Mouse (Mus musculus): ENCODE results near the gene Ripor3. TPM values are rescaled to one million over a fixed set of nuclear protein-coding genes. Genes with fewer than 3 reads are reported as not detected.

The Ripor3 gene
- polyA plus RNA-seq, 1 experiment from 2014 or later: 3.0 TPM

- Histone ChIP-seq H3K9me3 (ENCODE audit: control insufficient read depth, low read length) (no peaks in the 10 kb centered on the region), H3K4me3 (ENCODE audit: low read depth, low read length) (peak within 1 kb of the TSS; percentile 88), H3K4me2 (replicated peaks; ENCODE audit: low read depth) (peak within 1 kb of the TSS; percentile 95), H3K4me1 (replicated peaks; ENCODE audit: control insufficient read depth, insufficient read depth) (no peaks in the 10 kb centered on the region), H3K9ac (ENCODE audit: low read length) (peak within 1 kb of the TSS; percentile 94), H3K36me3 (ENCODE audit: control insufficient read depth, insufficient read depth, low read length) (no peaks in the 10 kb centered on the region), H3K27me3 (ENCODE audit: control insufficient read depth, insufficient read depth, low read length) (no peaks in the 10 kb centered on the region), H3K27ac (replicated peaks) (peak within 1 kb of the TSS; percentile 86)
- whole genome bisulfite sequencing: under 1% methylated on average over 97 of the region's 99 CpGs
- DNase-seq (ENCODE audit: low spot score): peak; percentile 98
- ATAC-seq (ENCODE audit: low FRiP score, low TSS enrichment): peak; percentile 96
- no peak for TF ChIP-seq EP300 (optimal IDR thresholded peaks at IDR 0.05)
- TF ChIP-seq CTCF (IDR thresholded peaks at IDR 0.05; ENCODE audit: low read depth): 0 out of 2 replicates have a peak, but pooled peaks have one; percentile 18
These were observed 78.3 kb downstream of the Ripor3 start, which contains the start of gene Ptpn1 for GRCm38 (mm10) chr2:167931985-167932726. TSS of gene Ptpn1 (plus strand) at chr2:167932057.

- WGBS: 96% methylated on average over 3 of the region's 3 CpGs
- Histone ChIP-seq H3K4me2 (replicated peaks; ENCODE audit: low read depth) (peak overlapping the region; percentile 61; the same call in 1 of the 2 replicates), H3K4me3 (ENCODE audit: low read depth, low read length) (no peak overlapping the region), H3K9me3 (ENCODE audit: control insufficient read depth, low read length) (no peaks in the 10 kb centered on the region), H3K27ac (replicated peaks) (no peak overlapping the region), H3K36me3 (ENCODE audit: control insufficient read depth, insufficient read depth, low read length) (no peaks in the 10 kb centered on the region), H3K27me3 (ENCODE audit: control insufficient read depth, insufficient read depth, low read length) (no peaks in the 10 kb centered on the region), H3K4me1 (replicated peaks; ENCODE audit: control insufficient read depth, insufficient read depth) (no peaks in the 10 kb centered on the region), H3K9ac (ENCODE audit: low read length) (no peak overlapping the region)
- TF ChIP-seq EP300 (optimal IDR thresholded peaks at IDR 0.05) (no peak), CTCF (IDR thresholded peaks at IDR 0.05; ENCODE audit: low read depth) (no peak)
- ATAC-seq (ENCODE audit: low FRiP score, low TSS enrichment): no peak
- DNase-seq (ENCODE audit: low spot score): no peak
These were observed 79.4 kb downstream of the Ripor3 start for GRCm38 (mm10) chr2:167930975-167931374.

Other genes with a start within 250 kb of the Ripor3 start
- gene Ptpn1, start 78.6 kb downstream of the Ripor3 start, polyA plus RNA-seq (2015; fragmentation: Nextera tagmentation; extraction: Ambion mirVana): 51.1 and 51.3 TPM in 2 replicates
- gene Pard6b, start 70.4 kb upstream of the Ripor3 start, polyA plus RNA-seq (2015; fragmentation: Nextera tagmentation; extraction: Ambion mirVana): 11.8 and 12.3 TPM in 2 replicates
- 5.2 and 6.0 TPM in 2 replicates for gene Adnp, start 196.5 kb upstream of the Ripor3 start, polyA plus RNA-seq (2015; fragmentation: Nextera tagmentation; extraction: Ambion mirVana)
- 4.9 and 5.5 TPM in 2 replicates for gene Gm20716, start 219.7 kb upstream of the Ripor3 start, polyA plus RNA-seq (2015; fragmentation: Nextera tagmentation; extraction: Ambion mirVana)
- gene Dpm1, start 220.0 kb upstream of the Ripor3 start, polyA plus RNA-seq (2015; fragmentation: Nextera tagmentation; extraction: Ambion mirVana): 126 and 138 TPM in 2 replicates
- 6.3 and 8.1 TPM in 2 replicates for gene Mocs3, start 220.0 kb upstream of the Ripor3 start, polyA plus RNA-seq (2015; fragmentation: Nextera tagmentation; extraction: Ambion mirVana)

Measured in stomach, postnatal 0 days (tissue).